Mouse (Mus musculus) inflammation-experienced regulatory T-cells, adult 16 weeks (primary cell): ENCODE results near the gene Spag7. TPM values are rescaled to one million over a fixed set of nuclear protein-coding genes. Genes with fewer than 3 reads are reported as not detected.

Source experiments
- polyA plus RNA-seq: library from polyadenylated mRNA; unstranded; fragments of 100-300 nt; shearing (Covaris generic); gene quantifications from one replicate; pipeline ENCODE4 v1.2.1, GENCODE M21; 2017

The Spag7 gene
- polyA plus RNA-seq: 87.0 TPM

GRCm38 (mm10) chr11:70668771-70669505, at the start of gene Spag7:
Gene Spag7, minus strand, starts transcription at chr11:70669416.

GRCm38 (mm10) chr11:70699722-70700556, 30.7 kb upstream of the Spag7 start, which contains the start of the genes Inca1 and Kif1c:
Gene Inca1, minus strand, starts transcription at chr11:70700155.
Gene Kif1c, plus strand, starts transcription at chr11:70700548.

GRCm38 (mm10) chr11:70687601-70688199, 18.5 kb upstream of the Spag7 start, which contains the start of gene Camta2:
Gene Camta2, minus strand, starts transcription at chr11:70688105.

GRCm38 (mm10) chr11:70656964-70657363, 12.3 kb downstream of the Spag7 start, which contains the start of gene Eno3:
Gene Eno3, plus strand, starts transcription at chr11:70657202.

GRCm38 (mm10) chr11:70654198-70654922, 14.9 kb downstream of the Spag7 start, which contains the start of gene Pfn1:
Gene Pfn1, minus strand, starts transcription at chr11:70654644.

GRCm38 (mm10) chr11:70646691-70647650, 22.2 kb downstream of the Spag7 start, which contains the start of the genes Rnf167 and Slc25a11:
Gene Rnf167, plus strand, starts transcription at chr11:70647235.
Gene Slc25a11, minus strand, starts transcription at chr11:70647479.

GRCm38 (mm10) chr11:70638714-70639278, 30.4 kb downstream of the Spag7 start, which contains the start of gene Gp1ba:
Gene Gp1ba, plus strand, starts transcription at chr11:70639122.

GRCm38 (mm10) chr11:70619101-70619500, 50.1 kb downstream of the Spag7 start, which contains the start of gene Chrne:
Gene Chrne, minus strand, starts transcription at chr11:70619216.

GRCm38 (mm10) chr11:70615516-70616093, 53.6 kb downstream of the Spag7 start, which contains the start of gene 4930544D05Rik:
Gene 4930544D05Rik, plus strand, starts transcription at chr11:70615848.

Other genes with a start within 250 kb of the Spag7 start
- gene Arrb2, start 236.8 kb downstream of the Spag7 start, polyA plus RNA-seq: 168 TPM
- gene Med11, start 217.5 kb downstream of the Spag7 start, polyA plus RNA-seq: 81.3 TPM
- 0.60 TPM for gene Zmynd15, start 210.0 kb downstream of the Spag7 start, polyA plus RNA-seq
- 0.43 TPM for gene Cxcl16, start 209.4 kb downstream of the Spag7 start, polyA plus RNA-seq
- gene Tm4sf5, start 164.2 kb downstream of the Spag7 start, polyA plus RNA-seq: 2.6 TPM
- not detected for gene Vmo1, start 154.8 kb downstream of the Spag7 start, polyA plus RNA-seq
- not detected for gene Gltpd2, start 150.2 kb downstream of the Spag7 start, polyA plus RNA-seq
- gene Psmb6, start 144.0 kb downstream of the Spag7 start, polyA plus RNA-seq: 402 TPM
- not detected for gene Gm40193, start 136.5 kb downstream of the Spag7 start, polyA plus RNA-seq
- gene Pld2, start 129.4 kb downstream of the Spag7 start, polyA plus RNA-seq: 7.0 TPM
- gene Mink1, start 106.5 kb downstream of the Spag7 start, polyA plus RNA-seq: 9.0 TPM
- gene 4930544D05Rik, start 53.6 kb downstream of the Spag7 start, polyA plus RNA-seq: 0.52 TPM
- gene Chrne, start 50.2 kb downstream of the Spag7 start, polyA plus RNA-seq: 0.65 TPM
- 0.21 TPM for gene Gp1ba, start 30.3 kb downstream of the Spag7 start, polyA plus RNA-seq
- 466 TPM for gene Rnf167, start 22.2 kb downstream of the Spag7 start, polyA plus RNA-seq
- gene Slc25a11, start 21.9 kb downstream of the Spag7 start, polyA plus RNA-seq: 190 TPM
- gene Pfn1, start 14.8 kb downstream of the Spag7 start, polyA plus RNA-seq: 4,689 TPM
- 20.6 TPM for gene Eno3, start 12.2 kb downstream of the Spag7 start, polyA plus RNA-seq
- 64.2 TPM for gene Camta2, start 18.7 kb upstream of the Spag7 start, polyA plus RNA-seq
- gene Inca1, start 30.7 kb upstream of the Spag7 start, polyA plus RNA-seq: 0.37 TPM
- 0.59 TPM for gene Kif1c, start 31.1 kb upstream of the Spag7 start, polyA plus RNA-seq
- gene Zfp3, start 94.8 kb upstream of the Spag7 start, polyA plus RNA-seq: 7.7 TPM
- gene Scimp, start 143.2 kb upstream of the Spag7 start, polyA plus RNA-seq: 0.94 TPM
- 14.9 TPM for gene Rabep1, start 175.4 kb upstream of the Spag7 start, polyA plus RNA-seq